Mouse (Mus musculus) ES-Bruce4 (cell line): Measurements from ENCODE around the gene Upb1.

Experiments used
- CTCF ChIP-seq: IDR thresholded peaks from one replicate; pipeline ENCODE4 v1.8.1; 2011; ENCODE audit warnings: low read depth, low read length
- EP300 ChIP-seq: IDR thresholded peaks from 2 replicates; pipeline ENCODE4 v1.6.1; 2011; ENCODE audit warnings: low read depth, low read length; ENCODE audit not compliant: insufficient read depth
- POLR2A ChIP-seq: IDR thresholded peaks from one replicate; pipeline ENCODE4 v1.8.1; 2011; ENCODE audit warnings: low read length; ENCODE audit not compliant: insufficient read depth

- TF ChIP-seq CTCF (no peak), EP300 (no peak), POLR2A (no peak)
Observed at GRCm38 (mm10) chr10:75441800-75442199, 40.9 kb downstream of the Upb1 start.
